Mouse (Mus musculus) limb, embryonic 12.5 days (tissue): ENCODE data around the gene Hectd1. TPM values are rescaled to one million over a fixed set of nuclear protein-coding genes. Genes with fewer than 3 reads are reported as not detected.

ENCODE experiments used
- ATAC-seq: fragments of 200-750 bp; cut with Nextera tagmentation; 2 replicates; pipeline ENCODE4 v1.8.0; 2017; ENCODE audit warnings: low read depth, moderate TSS enrichment; ENCODE audit not compliant: insufficient number of reproducible peaks, insufficient read depth, low FRiP score, low TSS enrichment
- H3K27ac ChIP-seq: fragments of 300-500 bp; sonication (generic); 2 replicates; pipeline ENCODE4 v1.5.1; 2016; ENCODE audit warnings: mild to moderate bottlenecking, moderate library complexity
- H3K27me3 ChIP-seq: fragments of 300-500 bp; sonication (generic); 2 replicates; pipeline ENCODE4 v1.6.1; 2016; ENCODE audit warnings: mild to moderate bottlenecking, moderate library complexity
- H3K36me3 ChIP-seq: fragments of 300-500 bp; sonication (generic); 2 replicates; pipeline ENCODE4 v1.6.1; 2016; ENCODE audit warnings: mild to moderate bottlenecking, moderate library complexity
- H3K4me1 ChIP-seq: fragments of 300-500 bp; sonication (generic); replicated peaks from 2 replicates; pipeline ENCODE4 v1.6.1; 2016
- H3K4me2 ChIP-seq: fragments of 300-500 bp; sonication (generic); 2 replicates; pipeline ENCODE4 v1.6.1; 2016; ENCODE audit warnings: mild to moderate bottlenecking, moderate library complexity
- H3K4me3 ChIP-seq: fragments of 300-500 bp; sonication (generic); replicated peaks from 2 replicates; pipeline ENCODE4 v1.5.1; 2016; ENCODE audit warnings: mild to moderate bottlenecking
- H3K9ac ChIP-seq: fragments of 300-500 bp; sonication (generic); replicated peaks from 2 replicates; pipeline ENCODE4 v1.6.1; 2016; ENCODE audit warnings: mild to moderate bottlenecking, moderate library complexity
- H3K9me3 ChIP-seq: fragments of 300-500 bp; sonication (generic); 2 replicates; pipeline ENCODE4 v1.6.1; 2016; ENCODE audit warnings: mild to moderate bottlenecking, moderate library complexity
- WGBS: fragments of 180-500 bp; shearing (Covaris S2); methylation state at CpG from one replicate; pipeline ENCODE4 v1.1.7; 2016; 5-methylcytosine and 5-hydroxymethylcytosine counted together
- polyA plus RNA-seq: library from polyadenylated mRNA; unstranded; fragments of >200 nt; fragmentation: Nextera tagmentation; extraction: Ambion mirVana; gene quantifications from 2 replicates; pipeline ENCODE4 v1.2.1, GENCODE M21; 2016

Gene Hectd1
- polyA plus RNA-seq, 1 experiment from 2014 or later: 44.9 TPM

- Histone ChIP-seq H3K27ac (no peak overlapping the region), H3K4me2 (no peak overlapping the region), H3K36me3 (peaks cover 39% of the 10 kb centered on the region), H3K4me3 (no peak overlapping the region), H3K9ac (no peak overlapping the region), H3K9me3 (no peaks in the 10 kb centered on the region), H3K4me1 (peaks cover 8% of the 10 kb centered on the region), H3K27me3 (no peaks in the 10 kb centered on the region)
- 78% methylated on average over 2 of the region's 2 CpGs for WGBS
- no peak for ATAC-seq
Observed at GRCm38 (mm10) chr12:51822861-51823260, 6.5 kb downstream of the Hectd1 start.

- no peak overlapping the region for H3K4me3 ChIP-seq
- no peaks in the 10 kb centered on the region for H3K9me3 ChIP-seq
- no peaks in the 10 kb centered on the region for H3K27me3 ChIP-seq
- no peak overlapping the region for H3K9ac ChIP-seq
- no peak overlapping the region for H3K4me2 ChIP-seq
- ATAC-seq: no peak
- WGBS: 80% methylated on average over 1 of the region's 3 CpGs
- peaks cover 2% of the 10 kb centered on the region for H3K4me1 ChIP-seq
- no peak overlapping the region for H3K27ac ChIP-seq
- peaks cover 40% of the 10 kb centered on the region for H3K36me3 ChIP-seq
Observed at GRCm38 (mm10) chr12:51822236-51822635, 7.1 kb downstream of the Hectd1 start.

GRCm38 (mm10) chr12:51821256-51821655, 8.1 kb downstream of the Hectd1 start:
- no peak for ATAC-seq
- Histone ChIP-seq H3K36me3 (peaks cover 36% of the 10 kb centered on the region), H3K27ac (no peak overlapping the region), H3K9me3 (no peaks in the 10 kb centered on the region), H3K4me3 (no peak overlapping the region), H3K4me2 (no peak overlapping the region), H3K9ac (no peak overlapping the region), H3K27me3 (no peaks in the 10 kb centered on the region), H3K4me1 (no peaks in the 10 kb centered on the region)
- 64% methylated on average over 2 of the region's 2 CpGs for WGBS

GRCm38 (mm10) chr12:51819951-51820498, 9.3 kb downstream of the Hectd1 start:
- Histone ChIP-seq H3K36me3 (peaks cover 40% of the 10 kb centered on the region), H3K27ac (no peak overlapping the region), H3K4me2 (no peak overlapping the region), H3K4me3 (no peak overlapping the region), H3K4me1 (no peaks in the 10 kb centered on the region), H3K9me3 (peaks cover 6% of the 10 kb centered on the region; the same call in 1 of the 2 replicates), H3K27me3 (no peaks in the 10 kb centered on the region), H3K9ac (no peak overlapping the region)
- ATAC-seq: no peak
- 95% methylated on average over 4 of the region's 4 CpGs for WGBS

GRCm38 (mm10) chr12:51817815-51818613, 11.3 kb downstream of the Hectd1 start:
- peaks cover 39% of the 10 kb centered on the region for H3K36me3 ChIP-seq
- H3K27me3 ChIP-seq: no peaks in the 10 kb centered on the region
- no peak overlapping the region for H3K27ac ChIP-seq
- peaks cover 6% of the 10 kb centered on the region; the same call in 1 of the 2 replicates for H3K9me3 ChIP-seq
- H3K4me3 ChIP-seq: no peak overlapping the region
- no peak for ATAC-seq
- no peak overlapping the region for H3K4me2 ChIP-seq
- no peak overlapping the region for H3K9ac ChIP-seq
- WGBS: 76% methylated on average over 8 of the region's 8 CpGs
- H3K4me1 ChIP-seq: no peaks in the 10 kb centered on the region

GRCm38 (mm10) chr12:51811388-51812140, 17.8 kb downstream of the Hectd1 start:
- H3K9ac ChIP-seq: no peak overlapping the region
- H3K4me3 ChIP-seq: no peak overlapping the region
- no peak overlapping the region for H3K4me2 ChIP-seq
- peaks cover 43% of the 10 kb centered on the region for H3K36me3 ChIP-seq
- H3K4me1 ChIP-seq: no peaks in the 10 kb centered on the region
- no peak overlapping the region for H3K27ac ChIP-seq
- no peaks in the 10 kb centered on the region for H3K27me3 ChIP-seq
- WGBS: 83% methylated on average over 5 of the region's 5 CpGs
- peaks cover 6% of the 10 kb centered on the region; the same call in 1 of the 2 replicates for H3K9me3 ChIP-seq
- no peak for ATAC-seq

- no peak overlapping the region for H3K9ac ChIP-seq
- H3K36me3 ChIP-seq: peaks cover 42% of the 10 kb centered on the region
- H3K4me2 ChIP-seq: no peak overlapping the region
- H3K27me3 ChIP-seq: no peaks in the 10 kb centered on the region
- peaks cover 5% of the 10 kb centered on the region; the same call in 1 of the 2 replicates for H3K9me3 ChIP-seq
- no peaks in the 10 kb centered on the region for H3K4me1 ChIP-seq
- no peak overlapping the region for H3K4me3 ChIP-seq
- H3K27ac ChIP-seq: no peak overlapping the region
- ATAC-seq: no peak
Observed at GRCm38 (mm10) chr12:51810564-51810963, 18.8 kb downstream of the Hectd1 start.

GRCm38 (mm10) chr12:51784842-51785241, 44.5 kb downstream of the Hectd1 start:
- peaks cover 91% of the 10 kb centered on the region for H3K36me3 ChIP-seq

GRCm38 (mm10) chr12:51768702-51769101, 60.6 kb downstream of the Hectd1 start:
- ATAC-seq: no peak
- no peak overlapping the region for H3K9ac ChIP-seq
- H3K4me2 ChIP-seq: no peak overlapping the region
- H3K4me3 ChIP-seq: no peak overlapping the region
- no peaks in the 10 kb centered on the region for H3K27me3 ChIP-seq
- peaks cover 68% of the 10 kb centered on the region for H3K36me3 ChIP-seq
- no peaks in the 10 kb centered on the region for H3K9me3 ChIP-seq
- WGBS: 95% methylated on average over 15 of the region's 15 CpGs
- no peaks in the 10 kb centered on the region for H3K4me1 ChIP-seq
- no peak overlapping the region for H3K27ac ChIP-seq

More at GRCm38 (mm10) chr12:51784842-51785241, 44.5 kb downstream of the Hectd1 start:
- H3K4me1 ChIP-seq: no peaks in the 10 kb centered on the region
- H3K27ac ChIP-seq: no peak overlapping the region
- 93% methylated on average over 7 of the region's 7 CpGs for WGBS
- ATAC-seq: no peak
- H3K9ac ChIP-seq: no peak overlapping the region
- no peak overlapping the region for H3K4me3 ChIP-seq
- H3K27me3 ChIP-seq: no peaks in the 10 kb centered on the region
- no peak overlapping the region for H3K4me2 ChIP-seq
- H3K9me3 ChIP-seq: no peaks in the 10 kb centered on the region; the same call in 1 of the 2 replicates

- Histone ChIP-seq H3K4me3 (no peak overlapping the region), H3K27ac (no peak overlapping the region), H3K36me3 (peaks cover 71% of the 10 kb centered on the region), H3K9me3 (no peaks in the 10 kb centered on the region), H3K4me2 (no peak overlapping the region), H3K4me1 (no peaks in the 10 kb centered on the region), H3K9ac (no peak overlapping the region), H3K27me3 (no peaks in the 10 kb centered on the region)
- 95% methylated on average over 4 of the region's 4 CpGs for WGBS
- ATAC-seq: no peak
Observed at GRCm38 (mm10) chr12:51767454-51767853, 61.9 kb downstream of the Hectd1 start.

GRCm38 (mm10) chr12:51759374-51759773, 70.0 kb downstream of the Hectd1 start:
- 99% methylated on average over 3 of the region's 3 CpGs for WGBS
- Histone ChIP-seq H3K4me2 (no peak overlapping the region), H3K9ac (no peak overlapping the region), H3K4me3 (no peak overlapping the region), H3K4me1 (no peaks in the 10 kb centered on the region), H3K36me3 (peaks cover 83% of the 10 kb centered on the region), H3K27ac (no peak overlapping the region), H3K27me3 (no peaks in the 10 kb centered on the region), H3K9me3 (no peaks in the 10 kb centered on the region)
- no peak for ATAC-seq
